Mouse (Mus musculus): ENCODE measurements at regions not wholly inside any gene's neighbourhood (a gene's known extent, or its start where the extent isn't known, plus 50 kb on each side); places are given as distances from the start of the nearest gene placed in this dataset.

GRCm38 (mm10) chr17:47983286-47983685, 54.8 kb downstream of the 1700122O11Rik start:
- H3ac ChIP-seq (ENCODE audit: control insufficient read depth, insufficient read length, low read depth): no peak overlapping the region
- no peaks in the 10 kb centered on the region for H3K79me3 ChIP-seq (ENCODE audit: low read depth)
- no peaks in the 10 kb centered on the region for H3K79me2 ChIP-seq (ENCODE audit: control insufficient read depth, insufficient read depth)
- H3K27me3 ChIP-seq (ENCODE audit: control insufficient read depth, insufficient read depth, insufficient read length): no peaks in the 10 kb centered on the region
- TF ChIP-seq FOSL1 (IDR thresholded peaks at IDR 0.05; ENCODE audit: insufficient read depth, low read length, poor library complexity, severe bottlenecking): no peak
- no peak overlapping the region for H3K4me3 ChIP-seq (ENCODE audit: insufficient read depth, poor library complexity, severe bottlenecking)
- H3K36me3 ChIP-seq (ENCODE audit: control insufficient read depth, insufficient read depth): no peaks in the 10 kb centered on the region

DNA sequence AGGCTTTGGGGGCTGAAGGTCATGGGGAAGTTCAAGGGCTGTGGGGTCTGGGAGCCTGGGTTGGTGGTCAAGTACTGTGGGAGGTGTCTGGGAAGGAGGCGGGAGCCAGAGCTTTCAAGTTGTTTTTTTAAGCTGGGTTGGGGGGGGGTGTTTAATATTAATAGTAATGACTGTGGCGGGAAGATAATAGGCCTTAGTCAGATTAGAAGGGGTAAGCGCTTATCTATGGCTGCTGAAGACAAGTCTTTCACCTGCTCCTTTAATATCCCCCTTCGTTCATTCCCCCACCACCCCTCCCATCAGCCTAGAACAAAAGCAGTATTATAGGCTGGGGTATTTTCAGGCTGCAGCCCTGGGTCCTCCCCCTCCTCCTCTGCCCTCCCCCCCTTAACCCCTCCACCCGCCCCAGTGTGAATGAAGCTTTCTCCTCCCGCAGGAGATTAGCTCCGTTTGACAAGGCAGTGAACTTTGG, 56.5 kb downstream of the 1700122O11Rik start:
- Histone ChIP-seq H3K79me2 (ENCODE audit: control insufficient read depth, insufficient read depth) (no peaks in the 10 kb centered on the region), H3K27me3 (ENCODE audit: control insufficient read depth, insufficient read depth, insufficient read length) (no peaks in the 10 kb centered on the region), H3ac (ENCODE audit: control insufficient read depth, insufficient read length, low read depth) (no peak overlapping the region), H3K79me3 (ENCODE audit: low read depth) (no peaks in the 10 kb centered on the region), H3K4me3 (ENCODE audit: insufficient read depth, poor library complexity, severe bottlenecking) (no peak overlapping the region), H3K36me3 (ENCODE audit: control insufficient read depth, insufficient read depth) (no peaks in the 10 kb centered on the region)
- TF ChIP-seq MYOD1 (IDR thresholded peaks at IDR 0.05; ENCODE audit: control insufficient read depth, insufficient read length, low read depth) (no peak), MAX (IDR thresholded peaks at IDR 0.05) (no peak), CTCF (IDR thresholded peaks at IDR 0.05; ENCODE audit: control insufficient read depth, insufficient read depth, insufficient read length) (no peak), MYOG (IDR thresholded peaks at IDR 0.05; ENCODE audit: control insufficient read depth, extremely low read depth, insufficient read length) (no peak), CEBPB (IDR thresholded peaks at IDR 0.05; ENCODE audit: low read depth) (no peak)

DNA sequence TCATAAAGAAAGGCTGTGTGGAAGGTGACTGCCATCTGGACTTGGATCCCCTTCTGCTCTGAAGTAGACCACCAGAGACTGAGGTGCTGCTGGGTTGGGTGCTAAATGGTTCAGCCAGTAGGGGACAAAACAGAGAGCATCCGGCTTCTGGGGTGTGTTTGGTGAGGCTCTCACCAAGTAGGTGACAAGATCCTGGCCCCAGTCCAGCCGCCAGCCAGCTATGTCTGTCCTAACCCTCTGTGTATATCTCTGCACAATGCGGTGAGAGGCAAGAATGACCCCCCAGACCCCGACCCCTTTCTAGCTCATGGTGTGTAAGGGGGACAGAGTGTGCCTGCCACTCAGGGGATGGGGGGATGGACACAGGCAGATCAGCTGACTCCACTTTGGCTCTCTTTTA, 54.8 kb upstream of the Foxp4 start:
- Histone ChIP-seq H3K79me2 (ENCODE audit: control insufficient read depth, insufficient read depth) (no peaks in the 10 kb centered on the region), H3K79me3 (ENCODE audit: low read depth) (no peaks in the 10 kb centered on the region), H3K27me3 (ENCODE audit: control insufficient read depth, insufficient read depth, insufficient read length) (no peaks in the 10 kb centered on the region), H3K4me3 (ENCODE audit: insufficient read depth, poor library complexity, severe bottlenecking) (no peak overlapping the region), H3ac (ENCODE audit: control insufficient read depth, insufficient read length, low read depth) (no peak overlapping the region), H3K36me3 (ENCODE audit: control insufficient read depth, insufficient read depth) (no peaks in the 10 kb centered on the region)
- TF ChIP-seq MYOG (IDR thresholded peaks at IDR 0.05; ENCODE audit: control insufficient read depth, extremely low read depth, insufficient read length) (no peak), FOSL1 (IDR thresholded peaks at IDR 0.05; ENCODE audit: insufficient read depth, low read length, poor library complexity, severe bottlenecking) (no peak), MYOD1 (IDR thresholded peaks at IDR 0.05; ENCODE audit: control insufficient read depth, insufficient read length, low read depth) (no peak), CTCF (IDR thresholded peaks at IDR 0.05; ENCODE audit: control insufficient read depth, insufficient read depth, insufficient read length) (no peak), USF1 (IDR thresholded peaks at IDR 0.05; ENCODE audit: low read depth) (no peak), CEBPB (IDR thresholded peaks at IDR 0.05; ENCODE audit: low read depth) (no peak), MAX (IDR thresholded peaks at IDR 0.05) (no peak)

DNA sequence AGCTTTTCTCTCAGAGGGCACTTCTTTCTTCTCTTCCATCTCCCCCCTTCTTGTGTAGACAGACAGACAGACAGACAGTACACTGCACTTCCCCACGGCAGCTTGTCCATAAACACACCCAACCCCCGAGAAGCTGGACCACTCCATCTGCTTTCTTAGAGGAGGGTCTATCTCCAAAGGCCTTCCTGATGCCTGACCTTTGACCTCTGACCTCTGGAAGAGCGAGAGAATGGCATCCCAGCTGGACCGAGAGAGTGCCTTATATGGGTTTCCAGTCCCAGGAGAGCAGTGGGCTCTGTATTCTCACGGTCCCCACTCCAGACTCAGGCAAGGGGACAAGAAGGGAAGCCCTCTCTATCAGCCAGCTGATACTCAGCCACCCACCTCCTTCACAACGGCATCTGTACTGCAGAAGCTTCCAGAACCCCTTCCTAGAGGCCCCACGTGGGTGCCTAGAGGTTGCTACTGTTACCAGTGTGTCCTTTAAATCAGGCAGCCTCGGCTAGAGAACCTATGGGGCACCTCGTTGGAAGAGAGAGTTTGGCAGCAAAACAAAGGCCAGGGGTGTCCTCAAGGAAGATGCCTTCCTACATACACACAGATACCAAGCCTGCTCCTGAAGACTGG, 54.1 kb upstream of the Foxp4 start:
- H3K79me3 ChIP-seq (ENCODE audit: low read depth): no peaks in the 10 kb centered on the region
- H3K79me2 ChIP-seq (ENCODE audit: control insufficient read depth, insufficient read depth): no peaks in the 10 kb centered on the region
- H3K4me3 ChIP-seq (ENCODE audit: insufficient read depth, poor library complexity, severe bottlenecking): no peak overlapping the region
- no peaks in the 10 kb centered on the region for H3K36me3 ChIP-seq (ENCODE audit: control insufficient read depth, insufficient read depth)
- no peak overlapping the region for H3ac ChIP-seq (ENCODE audit: control insufficient read depth, insufficient read length, low read depth)
- TF ChIP-seq MYOD1 (IDR thresholded peaks at IDR 0.05; ENCODE audit: control insufficient read depth, insufficient read length, low read depth) (no peak), CEBPB (IDR thresholded peaks at IDR 0.05; ENCODE audit: low read depth) (no peak), MYOG (IDR thresholded peaks at IDR 0.05; ENCODE audit: control insufficient read depth, extremely low read depth, insufficient read length) (no peak), FOSL1 (IDR thresholded peaks at IDR 0.05; ENCODE audit: insufficient read depth, low read length, poor library complexity, severe bottlenecking) (no peak), CTCF (IDR thresholded peaks at IDR 0.05; ENCODE audit: control insufficient read depth, insufficient read depth, insufficient read length) (no peak), MAX (IDR thresholded peaks at IDR 0.05) (no peak)
- H3K27me3 ChIP-seq (ENCODE audit: control insufficient read depth, insufficient read depth, insufficient read length): no peaks in the 10 kb centered on the region

GRCm38 (mm10) chr17:47978001-47978400, 53.6 kb upstream of the Foxp4 start:
- Histone ChIP-seq H3K4me3 (ENCODE audit: insufficient read depth, poor library complexity, severe bottlenecking) (no peak overlapping the region), H3K27me3 (ENCODE audit: control insufficient read depth, insufficient read depth, insufficient read length) (no peaks in the 10 kb centered on the region), H3K79me3 (ENCODE audit: low read depth) (no peaks in the 10 kb centered on the region), H3ac (ENCODE audit: control insufficient read depth, insufficient read length, low read depth) (no peak overlapping the region), H3K36me3 (ENCODE audit: control insufficient read depth, insufficient read depth) (no peaks in the 10 kb centered on the region), H3K79me2 (ENCODE audit: control insufficient read depth, insufficient read depth) (no peaks in the 10 kb centered on the region)
- no peak for TF ChIP-seq MYOG (IDR thresholded peaks at IDR 0.05; ENCODE audit: control insufficient read depth, extremely low read depth, insufficient read length)
- no peak for TF ChIP-seq FOSL1 (IDR thresholded peaks at IDR 0.05; ENCODE audit: insufficient read depth, low read length, poor library complexity, severe bottlenecking)
- no peak for TF ChIP-seq USF1 (IDR thresholded peaks at IDR 0.05; ENCODE audit: low read depth)
- TF ChIP-seq CTCF (IDR thresholded peaks at IDR 0.05; ENCODE audit: control insufficient read depth, insufficient read depth, insufficient read length): no peak
- no peak for TF ChIP-seq MAX (IDR thresholded peaks at IDR 0.05)
- no peak for TF ChIP-seq CEBPB (IDR thresholded peaks at IDR 0.05; ENCODE audit: low read depth)
- TF ChIP-seq MYOD1 (IDR thresholded peaks at IDR 0.05; ENCODE audit: control insufficient read depth, insufficient read length, low read depth): no peak

GRCm38 (mm10) chr17:47976999-47977357, 52.5 kb upstream of the Foxp4 start:
- Histone ChIP-seq H3K79me2 (ENCODE audit: control insufficient read depth, insufficient read depth) (no peaks in the 10 kb centered on the region), H3K36me3 (ENCODE audit: control insufficient read depth, insufficient read depth) (no peaks in the 10 kb centered on the region), H3K27me3 (ENCODE audit: control insufficient read depth, insufficient read depth, insufficient read length) (no peaks in the 10 kb centered on the region), H3K4me3 (ENCODE audit: insufficient read depth, poor library complexity, severe bottlenecking) (no peak overlapping the region), H3K79me3 (ENCODE audit: low read depth) (no peaks in the 10 kb centered on the region), H3ac (ENCODE audit: control insufficient read depth, insufficient read length, low read depth) (no peak overlapping the region)
- TF ChIP-seq CEBPB (IDR thresholded peaks at IDR 0.05; ENCODE audit: low read depth) (no peak), USF1 (IDR thresholded peaks at IDR 0.05; ENCODE audit: low read depth) (no peak), CTCF (IDR thresholded peaks at IDR 0.05; ENCODE audit: control insufficient read depth, insufficient read depth, insufficient read length) (no peak), FOSL1 (IDR thresholded peaks at IDR 0.05; ENCODE audit: insufficient read depth, low read length, poor library complexity, severe bottlenecking) (no peak), MYOD1 (IDR thresholded peaks at IDR 0.05; ENCODE audit: control insufficient read depth, insufficient read length, low read depth) (no peak), MAX (IDR thresholded peaks at IDR 0.05) (no peak), MYOG (IDR thresholded peaks at IDR 0.05; ENCODE audit: control insufficient read depth, extremely low read depth, insufficient read length) (no peak)

Data from C2C12 (cell line).